Mouse (Mus musculus): ENCODE data around the gene Ror1.

Ror1 gene

GRCm38 (mm10) chr4:100478592-100479321 is 383.2 kb downstream of the Ror1 start, which contains the start of gene Ube2u:
Gene Ube2u, plus strand, starts transcription at chr4:100478849.
- in situ Hi-C loops (cut with MboI, MseI): no loop called here

DNA sequence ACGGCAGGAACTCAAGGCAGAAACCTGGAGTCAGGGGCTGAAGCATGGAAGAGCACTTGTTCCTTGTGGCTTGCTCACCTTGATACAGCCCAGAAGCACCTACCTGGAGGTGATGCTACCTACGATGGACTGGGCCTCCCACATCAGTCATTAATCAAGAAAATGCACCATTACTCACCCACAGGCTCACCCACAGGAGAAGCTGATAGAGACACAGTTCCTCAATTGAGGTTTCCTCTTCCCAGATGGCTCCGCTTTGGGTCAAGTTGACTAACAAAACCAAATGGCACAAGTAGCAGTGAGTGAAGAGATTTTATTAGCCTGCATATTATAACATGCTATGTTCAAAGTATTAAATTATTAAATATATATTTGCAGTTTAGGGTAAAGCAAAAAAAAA is 392.9 kb downstream of the Ror1 start:
- in situ Hi-C loops (cut with MboI, MseI): no loop called here

Measured in T-helper 2 cell (primary cell).